Mouse (Mus musculus) forebrain, postnatal 0 days (tissue): ENCODE data around the gene Ncaph. TPM values are rescaled to one million over a fixed set of nuclear protein-coding genes. Genes with fewer than 3 reads are reported as not detected.

ENCODE experiments used
- ATAC-seq: fragments of 200-750 bp; cut with Nextera tagmentation; 2 replicates; pipeline ENCODE4 v1.8.0; 2017; ENCODE audit warnings: mild to moderate bottlenecking, moderate library complexity
- DNase-seq: peaks from one replicate; pipeline ENCODE4 v3.0.0-alpha.2; 2015
- H3K27ac ChIP-seq: fragments of 300-500 bp; sonication (generic); 2 replicates; pipeline ENCODE4 v1.5.1; 2014; ENCODE audit warnings: low read depth, mild to moderate bottlenecking, antibody characterized with exemption, low read length, moderate library complexity, mixed read lengths
- H3K27me3 ChIP-seq: fragments of 300-500 bp; sonication (generic); 2 replicates; pipeline ENCODE4 v1.6.1; 2014; ENCODE audit warnings: mild to moderate bottlenecking, low read length, mixed read lengths; ENCODE audit not compliant: insufficient read depth
- H3K36me3 ChIP-seq: fragments of 300-500 bp; sonication (generic); 2 replicates; pipeline ENCODE4 v1.6.1; 2014; ENCODE audit warnings: mild to moderate bottlenecking, moderate library complexity; ENCODE audit not compliant: insufficient read depth
- H3K4me1 ChIP-seq: fragments of 300-500 bp; sonication (generic); 2 replicates; pipeline ENCODE4 v1.6.1; 2014; ENCODE audit warnings: antibody characterized with exemption; ENCODE audit not compliant: insufficient read depth
- H3K4me2 ChIP-seq: fragments of 300-500 bp; sonication (generic); 2 replicates; pipeline ENCODE4 v1.6.1; 2014; ENCODE audit warnings: low read depth, mild to moderate bottlenecking, moderate library complexity
- H3K4me3 ChIP-seq: fragments of 300-500 bp; sonication (generic); 2 replicates; pipeline ENCODE4 v1.5.1; 2014; ENCODE audit warnings: low read depth, low read length, mixed read lengths
- H3K9ac ChIP-seq: fragments of 300-500 bp; sonication (generic); 2 replicates; pipeline ENCODE4 v1.6.1; 2014; ENCODE audit warnings: mild to moderate bottlenecking
- H3K9me3 ChIP-seq: fragments of 300-500 bp; sonication (generic); 2 replicates; pipeline ENCODE4 v1.6.1; 2016; ENCODE audit warnings: low read length
- CTCF ChIP-seq: sonication (generic); IDR thresholded peaks from 2 replicates; pipeline ENCODE4 v1.5.1; 2016; ENCODE audit warnings: antibody characterized with exemption, control low read depth, low read depth
- WGBS: fragments of 180-500 bp; shearing (Covaris S2); extraction: QIAGEN DNeasy Blood & Tissue Kit; methylation state at CpG from one replicate; pipeline ENCODE4 v1.1.7; 2014; 5-methylcytosine and 5-hydroxymethylcytosine counted together
- polyA plus RNA-seq: library from polyadenylated mRNA; unstranded; fragments of >200 nt; fragmentation: Nextera tagmentation; extraction: Ambion mirVana; gene quantifications from 2 replicates; pipeline ENCODE4 v1.2.1, GENCODE M21; 2015
- total RNA-seq: library from RNA; depleted of rRNA; stranded (reverse); fragments of >200 nt; gene quantifications from 2 replicates; pipeline ENCODE4 v1.2.3, GENCODE M21; 2014

Gene Ncaph
- total and polyA plus RNA-seq, 2 experiments from 2014 or later = 10.8 to 10.9 TPM

DNA sequence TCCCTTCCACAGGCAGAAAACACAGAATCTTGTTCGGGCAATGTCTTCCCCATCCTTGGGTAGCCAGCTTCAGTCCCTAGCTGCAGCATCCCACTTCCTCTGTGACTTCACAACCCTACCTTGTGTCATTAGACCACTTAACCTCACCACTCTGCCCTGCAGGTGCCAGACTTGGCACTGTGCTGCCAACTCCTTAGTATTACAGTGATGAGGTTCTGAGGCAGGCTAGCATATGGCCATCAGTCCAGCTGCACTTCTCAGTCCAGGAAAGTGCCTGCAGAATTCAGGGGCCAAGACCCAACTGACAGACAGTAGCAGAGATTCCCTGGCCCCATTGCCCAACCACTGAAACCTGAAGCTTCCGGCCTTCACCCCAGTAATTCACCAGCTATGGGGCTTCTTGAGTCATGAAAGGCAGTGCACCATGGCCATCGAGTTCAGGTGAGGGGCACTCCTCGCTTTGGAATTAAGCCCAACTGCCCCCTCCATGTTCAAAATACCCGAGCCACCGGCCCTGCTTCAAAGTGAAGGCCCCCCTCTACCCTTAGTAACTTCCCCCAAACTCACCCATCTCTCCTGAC lies 8.9 kb upstream of the Ncaph start:
- no peak for DNase-seq
- H3K9me3 ChIP-seq = no peaks in the 10 kb centered on the region
- peak overlapping the region; percentile 89 for H3K4me2 ChIP-seq
- peak; percentile 17; the same call in 1 of the 2 replicates for ATAC-seq
- peak overlapping the region; percentile 48 for H3K4me3 ChIP-seq
- H3K27ac ChIP-seq = no peak overlapping the region
- TF ChIP-seq CTCF = no peak
- H3K27me3 ChIP-seq = no peaks in the 10 kb centered on the region
- 0 out of 2 replicates have a peak, but pooled peaks cover 5% of the 10 kb centered on the region for H3K36me3 ChIP-seq
- peaks cover 5% of the 10 kb centered on the region for H3K4me1 ChIP-seq
- H3K9ac ChIP-seq = peak overlapping the region; percentile 63
- WGBS = 13% methylated on average over 6 of the region's 6 CpGs

GRCm38 (mm10) chr2:127142031-127142430 lies 8.3 kb upstream of the Ncaph start:
- no peak for ATAC-seq
- peak overlapping the region; percentile 89; the same call in 1 of the 2 replicates for H3K4me2 ChIP-seq
- H3K27me3 ChIP-seq = no peaks in the 10 kb centered on the region
- no peak overlapping the region for H3K27ac ChIP-seq
- no peaks in the 10 kb centered on the region for H3K9me3 ChIP-seq
- TF ChIP-seq CTCF = no peak
- WGBS = 89% methylated on average over 10 of the region's 10 CpGs
- H3K4me3 ChIP-seq = no peak overlapping the region
- no peak overlapping the region for H3K9ac ChIP-seq
- no peak for DNase-seq
- H3K36me3 ChIP-seq = 0 out of 2 replicates have a peak, but pooled peaks cover 5% of the 10 kb centered on the region
- peaks cover 5% of the 10 kb centered on the region for H3K4me1 ChIP-seq

GRCm38 (mm10) chr2:127140011-127140410 lies 6.3 kb upstream of the Ncaph start:
- H3K36me3 ChIP-seq = 0 out of 2 replicates have a peak, but pooled peaks cover 5% of the 10 kb centered on the region
- DNase-seq (no peak), ATAC-seq (no peak)
- TF ChIP-seq CTCF = no peak
- H3K9me3 ChIP-seq = no peaks in the 10 kb centered on the region
- WGBS = 93% methylated on average over 7 of the region's 7 CpGs
- no peak overlapping the region for H3K4me3 ChIP-seq
- no peaks in the 10 kb centered on the region for H3K27me3 ChIP-seq
- H3K27ac ChIP-seq = no peak overlapping the region
- H3K4me1 ChIP-seq = peaks cover 5% of the 10 kb centered on the region
- H3K9ac ChIP-seq = no peak overlapping the region
- no peak overlapping the region for H3K4me2 ChIP-seq

DNA sequence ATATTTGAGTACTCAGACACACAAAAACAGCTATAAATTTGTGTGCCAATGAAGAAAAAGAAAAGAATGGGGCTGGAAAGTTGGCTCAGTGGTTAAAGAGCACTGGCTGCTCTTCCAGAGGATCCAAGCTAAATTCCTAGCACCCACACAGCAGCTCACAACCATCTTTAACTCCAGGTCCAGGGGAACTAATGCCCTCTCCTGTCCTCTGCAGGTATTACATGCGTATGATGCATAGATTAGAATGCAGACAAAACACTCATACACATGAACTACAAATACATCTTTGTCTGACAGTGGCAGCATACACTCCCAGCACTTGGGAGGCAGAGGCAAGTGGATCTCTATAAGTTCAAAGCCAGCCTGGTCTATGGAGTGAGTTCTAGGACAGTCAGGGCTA lies 5.9 kb upstream of the Ncaph start:
- Histone ChIP-seq H3K4me1 (peaks cover 5% of the 10 kb centered on the region), H3K27me3 (no peaks in the 10 kb centered on the region), H3K4me2 (no peak overlapping the region), H3K9ac (no peak overlapping the region), H3K4me3 (no peak overlapping the region), H3K9me3 (no peaks in the 10 kb centered on the region), H3K36me3 (0 out of 2 replicates have a peak, but pooled peaks cover 5% of the 10 kb centered on the region), H3K27ac (no peak overlapping the region)
- DNase-seq (no peak), ATAC-seq (no peak)
- peak; percentile 18; the same call in 1 of the 2 replicates for TF ChIP-seq CTCF
- WGBS = 100% methylated on average over 1 of the region's 1 CpGs

GRCm38 (mm10) chr2:127139094-127139493 lies 5.3 kb upstream of the Ncaph start:
- no peak overlapping the region for H3K9ac ChIP-seq
- H3K27me3 ChIP-seq = no peaks in the 10 kb centered on the region
- 0 out of 2 replicates have a peak, but pooled peaks cover 5% of the 10 kb centered on the region for H3K36me3 ChIP-seq
- H3K4me2 ChIP-seq = no peak overlapping the region
- 88% methylated on average over 8 of the region's 8 CpGs for WGBS
- no peak for TF ChIP-seq CTCF
- ATAC-seq (no peak), DNase-seq (no peak)
- H3K4me3 ChIP-seq = no peak overlapping the region
- H3K4me1 ChIP-seq = peaks cover 10% of the 10 kb centered on the region
- no peak overlapping the region for H3K27ac ChIP-seq
- no peaks in the 10 kb centered on the region for H3K9me3 ChIP-seq

DNA sequence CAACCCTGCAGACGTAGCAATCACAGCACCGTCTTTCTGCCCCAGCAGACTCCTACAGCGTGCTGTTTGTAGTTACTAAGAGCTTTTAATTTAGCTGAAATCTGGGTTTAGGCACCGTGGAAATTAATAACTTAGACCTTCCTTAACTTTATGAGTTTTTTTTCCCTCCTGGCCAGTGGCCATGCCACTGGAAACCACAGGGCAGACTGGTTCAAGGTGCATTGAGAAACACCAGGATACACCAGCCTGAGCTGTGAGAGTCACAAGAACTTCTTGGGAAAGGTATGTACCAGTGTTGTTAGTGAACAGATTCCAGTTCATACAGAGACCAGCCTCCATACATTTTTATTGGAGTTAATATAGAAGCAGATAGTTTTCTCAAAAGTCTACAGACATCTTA lies 4.7 kb upstream of the Ncaph start:
- no peak overlapping the region for H3K27ac ChIP-seq
- no peak for ATAC-seq
- H3K4me3 ChIP-seq = no peak overlapping the region
- TF ChIP-seq CTCF = no peak
- H3K4me2 ChIP-seq = no peak overlapping the region
- H3K36me3 ChIP-seq = 0 out of 2 replicates have a peak, but pooled peaks cover 5% of the 10 kb centered on the region
- 81% methylated on average over 4 of the region's 4 CpGs for WGBS
- H3K4me1 ChIP-seq = peaks cover 11% of the 10 kb centered on the region
- no peaks in the 10 kb centered on the region for H3K27me3 ChIP-seq
- H3K9ac ChIP-seq = no peak overlapping the region
- H3K9me3 ChIP-seq = no peaks in the 10 kb centered on the region
- DNase-seq = no peak

GRCm38 (mm10) chr2:127137838-127138420 lies 4.2 kb upstream of the Ncaph start:
- H3K9ac ChIP-seq = no peak overlapping the region
- peaks cover 15% of the 10 kb centered on the region for H3K4me1 ChIP-seq
- H3K36me3 ChIP-seq = 0 out of 2 replicates have a peak, but pooled peaks cover 5% of the 10 kb centered on the region
- H3K27me3 ChIP-seq = no peaks in the 10 kb centered on the region
- no peak for TF ChIP-seq CTCF
- H3K4me2 ChIP-seq = no peak overlapping the region
- H3K9me3 ChIP-seq = no peaks in the 10 kb centered on the region
- no peak overlapping the region for H3K4me3 ChIP-seq
- WGBS = 73% methylated on average over 10 of the region's 10 CpGs
- H3K27ac ChIP-seq = no peak overlapping the region
- ATAC-seq (no peak), DNase-seq (no peak)
